Mouse (Mus musculus) forelimb bud, embryonic 11.5 days (tissue): ENCODE data around the gene Gm28372.
A peak's percentile ranks its signal among the peaks of the same experiment; 100 is the strongest.
"Not testable (repeated sequence)": the region's sequence is repeated elsewhere in the genome, so short reads cannot be mapped to it uniquely, and the experiment has no call there.

Experiments
- DNase-seq: peaks from one replicate; pipeline ENCODE4 v3.0.0-alpha.2; 2012; ENCODE audit warnings: low read depth, low spot score

Gene Gm28372

GRCm38 (mm10) chr2:130404939-130405338, at the start of gene Gm28372, which contains the start of gene 1700020A23Rik:
TSS of gene Gm28372 (plus strand) at chr2:130405239.
TSS of gene 1700020A23Rik (plus strand) at chr2:130405259.
- DNase-seq: no peak

GRCm38 (mm10) chr2:130357551-130357950, 47.5 kb upstream of the Gm28372 start:
- no peak for DNase-seq

GRCm38 (mm10) chr2:130358852-130359251, 46.2 kb upstream of the Gm28372 start:
- no peak for DNase-seq

GRCm38 (mm10) chr2:130362511-130363026, 42.5 kb upstream of the Gm28372 start:
- DNase-seq: peak; percentile 64

GRCm38 (mm10) chr2:130365211-130366094, 39.6 kb upstream of the Gm28372 start:
- DNase-seq: peak; percentile 38

- no peak for DNase-seq
Measured at GRCm38 (mm10) chr2:130367386-130367785, 37.7 kb upstream of the Gm28372 start.

GRCm38 (mm10) chr2:130373026-130373425, 32.0 kb upstream of the Gm28372 start:
- not testable (repeated sequence) for DNase-seq

GRCm38 (mm10) chr2:130374951-130375350, 30.1 kb upstream of the Gm28372 start:
- DNase-seq: no peak

- no peak for DNase-seq
Measured at GRCm38 (mm10) chr2:130383205-130383604, 21.8 kb upstream of the Gm28372 start.

- DNase-seq: peak; percentile 26
Measured at GRCm38 (mm10) chr2:130383895-130384294, 21.1 kb upstream of the Gm28372 start.

GRCm38 (mm10) chr2:130386212-130386611, 18.8 kb upstream of the Gm28372 start:
- no peak for DNase-seq

- no peak for DNase-seq
Measured at GRCm38 (mm10) chr2:130388796-130389195, 16.2 kb upstream of the Gm28372 start.

- DNase-seq: no peak
Measured at GRCm38 (mm10) chr2:130390993-130391625, 13.9 kb upstream of the Gm28372 start.

GRCm38 (mm10) chr2:130392836-130393235, 12.2 kb upstream of the Gm28372 start:
- no peak for DNase-seq

- DNase-seq: no peak
Measured at GRCm38 (mm10) chr2:130395696-130396095, 9.3 kb upstream of the Gm28372 start.

- peak; percentile 69 for DNase-seq
Measured at GRCm38 (mm10) chr2:130397186-130397985, 7.7 kb upstream of the Gm28372 start, which contains the start of gene Cpxm1. TSS of gene Cpxm1 (minus strand) at chr2:130397574.

- no peak for DNase-seq
Measured at GRCm38 (mm10) chr2:130398091-130398490, 6.9 kb upstream of the Gm28372 start.

GRCm38 (mm10) chr2:130400046-130400445, 5.0 kb upstream of the Gm28372 start:
- no peak for DNase-seq

- DNase-seq: no peak
Measured at GRCm38 (mm10) chr2:130401891-130402290, 3.1 kb upstream of the Gm28372 start.

GRCm38 (mm10) chr2:130406178-130406577, 1.1 kb downstream of the Gm28372 start, which contains the start of gene Tmem239:
TSS of gene Tmem239 (plus strand) at chr2:130406478.
- DNase-seq: no peak

GRCm38 (mm10) chr2:130408194-130408593, 3.2 kb downstream of the Gm28372 start:
- peak; percentile 54 for DNase-seq
